Mouse (Mus musculus) adrenal gland, adult 2 months (tissue): ENCODE data around the gene Isg20l2. TPM values are rescaled to one million over a fixed set of nuclear protein-coding genes. Genes with fewer than 3 reads are reported as not detected.

Source experiments
- DNase-seq: peaks from one replicate; pipeline ENCODE4 v3.0.0; 2021
- polyA plus RNA-seq: library from polyadenylated mRNA; depleted of rRNA; stranded (reverse); fragments of >200 nt; gene quantifications from 2 replicates; pipeline ENCODE4 v1.2.3, GENCODE M21; 2012
- total RNA-seq, 2 experiments: library from RNA; stranded (reverse); gene quantifications; 2 replicates each; pipeline ENCODE4 v1.2.3; 2021

Gene Isg20l2
- total and polyA plus RNA-seq, 3 experiments, result 9.7 to 21.4 (median 16.3) TPM

DNA sequence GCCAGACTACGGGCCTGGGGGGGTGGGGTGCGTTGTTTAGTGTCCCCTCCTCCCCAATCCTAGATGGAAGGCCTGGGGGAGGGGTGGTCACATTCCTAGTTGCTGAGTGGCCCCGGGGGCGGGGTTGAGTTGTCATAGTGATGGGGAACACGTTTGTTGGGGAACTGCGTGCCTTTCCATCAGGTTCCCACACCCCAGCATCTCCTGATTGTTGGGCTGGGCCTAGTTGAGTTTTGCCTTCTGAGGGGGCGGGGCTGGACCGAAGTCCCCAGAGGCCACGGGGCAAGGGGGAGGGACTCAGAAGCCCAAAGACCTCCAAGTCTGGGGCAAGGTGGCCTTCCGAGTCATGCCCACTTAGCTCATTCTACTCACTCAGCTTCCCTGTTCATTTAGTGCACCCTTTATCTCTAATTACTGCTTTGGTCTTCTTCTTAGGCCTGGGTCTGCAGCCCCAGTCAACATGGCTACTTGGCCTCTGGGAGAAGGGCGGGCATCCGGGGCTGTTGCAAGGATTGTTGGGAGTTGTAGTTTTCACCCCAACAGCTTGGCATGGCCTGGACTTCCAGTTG, 19.5 kb upstream of the Isg20l2 start:
- DNase-seq, result peak; percentile 85

GRCm38 (mm10) chr3:87913491-87913890, 16.6 kb upstream of the Isg20l2 start:
- no peak for DNase-seq

DNA sequence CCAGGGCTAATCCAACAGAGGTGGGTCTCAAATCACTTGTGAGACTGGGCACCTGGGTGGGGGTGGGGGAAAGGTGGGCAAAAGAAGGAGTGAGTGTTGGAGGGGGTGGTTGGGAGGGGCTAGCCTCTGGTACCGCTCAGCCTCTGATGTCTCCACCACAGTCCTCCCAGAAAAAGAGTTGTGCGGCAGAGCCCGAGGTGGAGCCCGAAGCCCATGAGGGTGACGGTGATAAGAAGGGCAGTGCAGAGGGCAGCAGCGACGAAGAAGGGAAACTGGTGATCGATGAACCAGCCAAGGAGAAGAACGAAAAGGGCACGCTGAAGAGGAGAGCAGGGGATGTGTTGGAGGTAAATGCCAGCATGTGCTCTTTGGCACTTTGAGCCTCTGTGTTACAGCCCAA, 16.2 kb upstream of the Isg20l2 start:
- DNase-seq, result no peak

- no peak for DNase-seq
Observed at GRCm38 (mm10) chr3:87916990-87917389, 13.1 kb upstream of the Isg20l2 start.

- no peak for DNase-seq
Observed at GRCm38 (mm10) chr3:87918551-87918950, 11.6 kb upstream of the Isg20l2 start.

GRCm38 (mm10) chr3:87919336-87920108, 10.6 kb upstream of the Isg20l2 start, which contains the start of gene Mrpl24:
Gene Mrpl24 (plus strand): TSS chr3:87919506.
- DNase-seq, result peak; percentile 84

DNA sequence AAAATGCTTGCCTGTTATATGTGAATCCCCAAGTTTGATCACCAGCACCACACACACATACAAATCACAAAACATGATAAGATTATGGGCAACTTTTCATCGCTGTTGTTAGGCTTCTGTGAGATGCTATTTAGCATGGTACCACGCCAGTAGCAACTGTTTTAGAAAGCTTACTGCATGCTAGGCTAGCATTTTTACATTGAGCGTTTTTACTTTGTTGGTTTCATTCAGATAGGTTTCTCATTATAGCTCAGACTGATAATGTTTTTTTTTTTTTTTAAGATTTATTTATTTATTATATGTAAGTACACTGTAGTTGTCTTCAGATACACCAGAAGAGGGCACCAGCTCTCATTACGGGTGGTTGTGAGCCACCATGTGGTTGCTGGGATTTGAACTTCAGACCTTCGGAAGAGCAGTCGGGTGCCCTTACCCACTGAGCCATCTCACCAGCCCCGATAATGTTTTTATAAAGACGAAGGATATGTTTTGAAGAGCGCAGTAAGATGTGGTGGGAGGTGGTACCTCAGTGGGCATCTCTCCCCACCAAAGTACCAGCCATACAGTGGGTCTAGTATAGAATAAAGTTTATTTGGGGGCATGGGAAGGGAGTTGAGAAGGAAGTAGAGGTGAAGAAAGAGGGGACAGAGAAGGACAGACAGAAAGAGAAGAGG, 9.7 kb upstream of the Isg20l2 start:
- DNase-seq, result no peak

DNA sequence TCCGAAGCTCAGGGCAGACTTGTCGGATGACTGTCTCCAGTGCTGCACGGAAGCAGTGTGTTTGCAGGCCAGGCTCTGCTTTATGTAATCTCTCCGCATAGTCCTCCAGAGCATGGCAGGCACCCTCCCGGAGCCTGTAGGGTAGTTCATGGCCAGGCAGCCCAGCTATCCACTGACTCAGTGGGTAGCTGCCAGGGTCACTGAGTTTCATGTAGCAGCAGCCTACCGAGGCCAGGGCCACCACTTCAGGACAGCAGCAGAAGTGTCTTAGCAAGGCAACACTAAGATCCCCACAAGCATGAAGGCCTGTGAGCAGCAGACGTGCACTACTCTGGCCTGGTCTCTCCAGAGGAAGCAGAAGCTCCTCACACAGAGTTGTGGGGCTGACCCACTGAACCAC, 5.1 kb upstream of the Isg20l2 start:
- DNase-seq, result peak; percentile 72

GRCm38 (mm10) chr3:87927452-87927851, 2.7 kb upstream of the Isg20l2 start:
- DNase-seq, result no peak

DNA sequence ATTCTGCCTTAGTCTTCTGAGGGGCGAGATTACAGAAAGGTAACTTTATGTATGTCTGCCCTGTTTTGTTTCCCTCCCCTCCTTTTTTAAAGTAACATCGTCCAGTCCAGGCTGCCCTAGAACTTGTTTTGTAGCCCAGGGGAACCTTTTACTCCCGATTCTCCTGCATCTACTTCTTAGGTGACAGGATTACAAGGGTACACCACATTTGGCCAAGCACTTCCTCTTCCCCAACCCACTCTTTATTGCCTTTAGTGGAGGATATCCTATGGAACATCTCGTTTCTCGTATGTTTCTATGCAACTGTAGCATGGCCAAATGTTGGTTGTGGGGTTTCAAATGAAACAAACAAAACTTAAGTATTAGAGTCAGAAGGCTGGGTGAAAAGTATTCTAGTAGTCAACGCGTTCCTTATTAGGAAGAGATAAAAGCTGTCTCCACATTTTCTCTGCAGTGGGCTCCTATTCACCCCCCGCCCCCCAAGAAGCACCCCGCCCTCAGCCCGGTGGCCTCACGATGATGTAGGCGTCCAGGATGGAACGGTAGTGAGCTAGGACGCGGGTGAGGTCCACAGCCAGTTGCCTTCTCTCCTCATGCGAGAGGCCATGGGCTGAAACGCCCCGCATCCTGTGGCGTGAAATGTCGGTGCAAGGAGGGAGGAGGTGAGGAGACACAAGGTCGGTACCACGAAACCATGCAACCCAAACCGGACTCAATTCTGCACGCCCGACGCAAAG, 605 bp upstream of the Isg20l2 start:
- DNase-seq, result no peak

DNA sequence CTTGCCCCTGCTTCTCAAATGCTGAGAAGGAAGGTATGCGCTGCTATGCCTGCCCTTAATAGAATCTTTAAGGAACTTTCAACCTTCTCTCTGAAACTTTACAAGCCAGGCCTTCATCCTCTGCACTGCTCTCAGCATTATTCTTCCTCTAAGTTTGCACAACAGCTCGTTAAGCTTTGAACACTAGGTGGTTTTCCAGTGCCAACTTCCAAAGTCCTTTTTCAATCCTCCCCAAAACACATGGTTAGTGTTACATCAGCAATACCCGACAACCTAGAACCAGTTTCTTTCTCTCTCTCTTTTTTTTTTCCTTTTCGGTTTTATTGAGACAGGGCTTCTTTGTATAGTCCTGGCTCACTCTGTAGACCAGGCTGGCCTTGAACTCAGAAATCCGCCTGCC, 3.9 kb downstream of the Isg20l2 start:
- no peak for DNase-seq

DNA sequence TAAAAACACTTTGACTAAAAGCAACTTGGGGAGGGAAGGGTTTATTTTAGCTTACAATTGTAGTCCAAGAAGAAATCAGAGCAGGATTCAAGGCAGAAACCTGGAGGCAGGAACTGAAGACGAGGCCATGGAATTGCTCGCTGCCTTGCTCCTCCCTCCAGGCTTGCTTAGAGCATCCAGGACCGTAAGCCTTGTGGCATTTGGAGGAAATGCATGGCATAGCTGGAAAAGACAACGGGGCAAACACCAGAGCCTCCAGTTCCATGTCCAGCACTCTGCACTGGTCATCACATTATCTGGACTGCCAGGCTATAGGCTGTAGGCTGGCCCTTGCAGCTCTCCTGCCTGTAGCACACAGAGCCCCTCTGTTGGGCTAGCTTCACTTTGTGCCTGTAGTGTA, 4.4 kb downstream of the Isg20l2 start:
- no peak for DNase-seq

- no peak for DNase-seq
Observed at GRCm38 (mm10) chr3:87935201-87935600, 5.1 kb downstream of the Isg20l2 start.

DNA sequence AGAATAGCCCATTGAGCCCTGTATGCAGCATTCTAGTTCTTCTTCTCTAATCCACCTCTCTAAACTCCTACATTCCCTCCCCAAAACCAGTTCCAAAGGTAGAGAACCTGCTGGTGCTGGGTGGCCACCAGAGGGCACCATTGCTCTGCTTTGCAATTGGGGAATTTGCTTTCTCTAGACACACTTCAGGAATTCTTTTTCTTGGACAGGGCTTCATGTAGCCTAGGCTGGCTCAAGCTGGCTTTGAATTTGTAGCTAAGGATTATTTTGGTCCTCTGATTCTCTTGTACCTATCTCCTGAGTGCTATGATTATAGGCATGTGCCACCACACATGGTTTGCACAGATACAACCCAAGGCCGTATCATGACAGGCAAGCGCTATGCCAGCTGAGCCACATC, 5.7 kb downstream of the Isg20l2 start:
- DNase-seq, result peak; percentile 71

DNA sequence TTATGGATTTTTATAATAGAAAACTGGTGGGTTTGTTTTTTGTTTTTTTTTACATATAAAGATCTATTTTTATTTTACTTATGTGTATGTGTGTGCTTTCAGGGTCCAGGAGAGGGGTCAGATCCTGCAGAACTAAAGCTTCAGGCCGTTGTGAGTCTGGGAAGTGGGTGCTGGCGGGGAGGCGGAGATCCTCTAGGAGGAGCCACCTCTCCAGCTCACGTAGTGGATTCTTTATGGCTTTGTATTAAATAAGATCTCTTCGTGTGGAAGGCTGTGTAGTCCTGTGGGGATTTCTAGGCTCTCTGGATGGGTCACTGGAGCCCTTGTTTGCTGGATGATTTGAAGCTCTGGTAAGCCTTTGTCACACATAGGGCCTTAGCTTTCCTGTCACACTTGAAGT, 10.5 kb downstream of the Isg20l2 start:
- no peak for DNase-seq

GRCm38 (mm10) chr3:87942471-87942870, 12.4 kb downstream of the Isg20l2 start:
- DNase-seq, result no peak

DNA sequence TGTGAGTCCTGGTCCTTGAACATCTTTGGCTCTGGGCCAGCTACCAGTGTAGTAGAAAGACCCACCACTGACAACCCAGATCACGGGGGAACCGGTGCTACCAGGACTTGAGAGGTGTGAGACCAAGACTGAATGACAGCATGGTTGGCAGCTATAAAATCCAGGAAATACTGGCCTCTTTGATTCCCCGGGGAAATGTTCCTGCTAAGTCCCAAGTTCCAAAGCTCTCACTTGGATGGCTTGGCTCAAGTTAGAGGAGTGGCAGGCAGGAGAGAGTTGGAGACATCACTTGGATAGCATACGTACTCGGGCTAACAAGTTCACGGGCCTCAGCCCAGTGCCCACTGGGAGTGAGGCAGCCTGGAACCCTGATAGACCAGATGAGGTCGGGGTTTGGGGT, 13.5 kb downstream of the Isg20l2 start:
- DNase-seq, result no peak

GRCm38 (mm10) chr3:87944838-87945600, 14.9 kb downstream of the Isg20l2 start:
- no peak for DNase-seq

GRCm38 (mm10) chr3:87945781-87946540, 15.8 kb downstream of the Isg20l2 start:
- no peak for DNase-seq

DNA sequence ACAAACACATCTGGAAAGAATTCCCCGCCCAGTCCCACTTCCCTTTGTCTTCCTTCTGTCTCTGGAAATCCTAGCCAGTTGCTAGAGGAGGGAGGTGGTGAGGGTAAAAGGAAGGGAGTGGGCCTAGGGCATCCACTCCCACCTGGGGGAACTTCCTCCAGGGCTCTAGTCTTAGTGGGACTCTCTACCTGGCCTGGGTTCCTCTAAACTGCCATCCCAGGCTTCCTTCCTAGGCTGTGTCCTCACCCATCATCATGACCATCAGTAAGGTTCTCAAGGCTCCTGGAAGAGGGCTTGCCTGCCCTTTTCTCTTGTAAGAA, 16.4 kb downstream of the Isg20l2 start:
- no peak for DNase-seq
